Mouse (Mus musculus) liver, adult 2 months (tissue): ENCODE results near the gene Rbm14. TPM values are rescaled to one million over a fixed set of nuclear protein-coding genes. Genes with fewer than 3 reads are reported as not detected.

Experiments used
- DNase-seq: peaks from one replicate; pipeline ENCODE4 v3.0.0-alpha.2; 2011; ENCODE audit warnings: low read depth, low spot score; ENCODE audit errors: extremely low read depth
- H3K27ac ChIP-seq: fragments of 200-500 bp; replicated peaks from 2 replicates; pipeline ENCODE4 v1.5.1; 2012; ENCODE audit warnings: low read depth, mild to moderate bottlenecking, control low read depth, inconsistent platforms, low read length; ENCODE audit not compliant: insufficient read depth
- H3K27me3 ChIP-seq: fragments of 200-500 bp; 2 replicates; pipeline ENCODE4 v1.6.1; 2012; ENCODE audit warnings: mild to moderate bottlenecking, moderate library complexity, low read length, inconsistent platforms; ENCODE audit not compliant: control insufficient read depth, insufficient read depth
- H3K36me3 ChIP-seq: fragments of 200-500 bp; 2 replicates; pipeline ENCODE4 v1.6.1; 2012; ENCODE audit warnings: low read length, inconsistent platforms; ENCODE audit not compliant: control insufficient read depth, insufficient read depth
- H3K4me1 ChIP-seq: fragments of 200-500 bp; 2 replicates; pipeline ENCODE4 v1.6.1; 2011; ENCODE audit warnings: low read length; ENCODE audit not compliant: control insufficient read depth, insufficient read depth
- H3K4me3 ChIP-seq: fragments of 200-500 bp; 2 replicates; pipeline ENCODE4 v1.5.1; 2011; ENCODE audit warnings: low read depth, mild to moderate bottlenecking, control low read depth, low read length, moderate library complexity; ENCODE audit not compliant: insufficient read depth
- H3K79me2 ChIP-seq: fragments of 200-500 bp; 2 replicates; pipeline ENCODE4 v1.6.1; 2012; ENCODE audit warnings: inconsistent platforms, mild to moderate bottlenecking, low read length, moderate library complexity; ENCODE audit not compliant: control insufficient read depth, insufficient read depth
- H3K9ac ChIP-seq: fragments of 200-500 bp; 2 replicates; pipeline ENCODE4 v1.6.1; 2012; ENCODE audit warnings: low read depth, mild to moderate bottlenecking, control low read depth, inconsistent platforms, low read length
- CTCF ChIP-seq: fragments of 200-500 bp; IDR thresholded peaks from 2 replicates; pipeline ENCODE4 v1.5.1; 2011; ENCODE audit warnings: low read depth, low read length, control low read depth
- POLR2A ChIP-seq: fragments of 200-500 bp; IDR thresholded peaks from 2 replicates; pipeline ENCODE4 v1.6.1; 2011; ENCODE audit warnings: low read length, control low read depth; ENCODE audit not compliant: insufficient read depth; ENCODE audit errors: extremely low read depth
- WGBS: fragments of 180-500 bp; shearing (Covaris S2); methylation state at CpG from one replicate; pipeline ENCODE4 v1.1.7; 2018; 5-methylcytosine and 5-hydroxymethylcytosine counted together
- polyA plus RNA-seq: library from polyadenylated mRNA; depleted of rRNA; stranded (reverse); fragments of >200 nt; gene quantifications from 2 replicates; pipeline ENCODE4 v1.2.3, GENCODE M21; 2012
- total RNA-seq: library from RNA; depleted of rRNA; stranded (reverse); fragments of >200 nt; gene quantifications from 2 replicates; pipeline ENCODE4 v1.2.3, GENCODE M21; 2014

Rbm14 gene
- total and polyA plus RNA-seq, 2 experiments, result 9.0 to 26.1 TPM

DNA sequence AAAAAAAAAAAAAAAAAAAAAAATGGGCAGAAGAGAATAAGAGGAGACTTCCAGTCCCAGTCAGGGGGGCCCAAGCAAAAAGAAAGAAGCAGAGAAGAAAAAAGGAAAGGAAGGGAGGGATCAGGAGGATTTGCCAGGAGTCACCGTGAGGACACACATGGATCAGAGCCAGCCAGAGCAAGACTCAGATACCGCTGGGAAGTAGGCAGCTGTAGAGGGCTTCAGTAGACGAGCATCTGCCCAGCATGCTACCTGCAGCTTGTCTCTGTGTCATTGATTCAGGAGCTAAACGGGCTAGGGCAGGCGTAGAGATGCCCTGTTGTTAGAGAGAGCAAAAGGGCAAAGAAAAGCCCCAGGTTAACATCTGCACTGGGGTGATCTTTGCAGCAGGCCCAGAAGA lies 38.8 kb upstream of the Rbm14 start:
- DNase-seq, result no peak
- Histone ChIP-seq H3K4me3 (no peak overlapping the region), H3K9ac (no peak overlapping the region), H3K79me2 (no peaks in the 10 kb centered on the region; the same call in 1 of the 2 replicates), H3K4me1 (peaks cover 3% of the 10 kb centered on the region; the same call in 1 of the 2 replicates), H3K27me3 (no peaks in the 10 kb centered on the region), H3K36me3 (no peaks in the 10 kb centered on the region), H3K27ac (no peak overlapping the region)
- WGBS, result 49% methylated on average over 5 of the region's 5 CpGs
- no peak for TF ChIP-seq POLR2A
- no peak for TF ChIP-seq CTCF

GRCm38 (mm10) chr19:4849800-4850199 lies 38.4 kb upstream of the Rbm14 start:
- Histone ChIP-seq H3K4me3 (no peak overlapping the region), H3K79me2 (no peaks in the 10 kb centered on the region; the same call in 1 of the 2 replicates), H3K27me3 (no peaks in the 10 kb centered on the region), H3K9ac (no peak overlapping the region), H3K27ac (no peak overlapping the region), H3K36me3 (no peaks in the 10 kb centered on the region), H3K4me1 (peaks cover 3% of the 10 kb centered on the region; the same call in 1 of the 2 replicates)
- WGBS, result 88% methylated on average over 4 of the region's 4 CpGs
- DNase-seq, result no peak
- TF ChIP-seq POLR2A (no peak), CTCF (no peak)

GRCm38 (mm10) chr19:4847490-4847889 lies 36.1 kb upstream of the Rbm14 start:
- 24% methylated on average over 7 of the region's 7 CpGs for WGBS
- H3K4me1 ChIP-seq, result no peaks in the 10 kb centered on the region
- no peak overlapping the region for H3K4me3 ChIP-seq
- H3K36me3 ChIP-seq, result no peaks in the 10 kb centered on the region
- H3K27me3 ChIP-seq, result no peaks in the 10 kb centered on the region
- H3K9ac ChIP-seq, result no peak overlapping the region
- H3K27ac ChIP-seq, result no peak overlapping the region
- H3K79me2 ChIP-seq, result no peaks in the 10 kb centered on the region; the same call in 1 of the 2 replicates
- TF ChIP-seq CTCF (peak; percentile 77), POLR2A (no peak)
- DNase-seq, result peak; percentile 68

DNA sequence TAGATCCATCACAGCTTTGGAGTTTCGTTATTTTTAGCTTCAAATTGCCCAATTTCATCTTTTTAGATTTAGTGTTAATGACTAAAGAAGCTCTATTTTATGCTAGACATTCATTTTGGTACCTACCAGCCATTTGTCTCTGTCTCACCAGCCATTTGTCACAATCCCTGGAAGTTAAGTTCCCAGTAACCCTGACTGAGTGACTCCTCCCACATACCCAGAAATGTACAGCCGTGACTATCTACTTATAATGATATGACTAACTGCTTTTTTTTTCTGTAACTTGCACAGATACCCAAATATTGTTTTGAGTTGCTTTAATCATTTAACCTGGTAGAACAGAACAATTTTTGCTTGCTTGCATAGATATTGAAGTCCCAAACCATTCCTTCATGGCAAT lies 34.4 kb upstream of the Rbm14 start:
- H3K27ac ChIP-seq, result no peak overlapping the region
- no peaks in the 10 kb centered on the region; the same call in 1 of the 2 replicates for H3K79me2 ChIP-seq
- H3K27me3 ChIP-seq, result no peaks in the 10 kb centered on the region
- H3K4me3 ChIP-seq, result no peak overlapping the region
- 59% methylated on average over 2 of the region's 2 CpGs for WGBS
- no peaks in the 10 kb centered on the region for H3K4me1 ChIP-seq
- TF ChIP-seq CTCF (no peak), POLR2A (no peak)
- no peaks in the 10 kb centered on the region for H3K36me3 ChIP-seq
- H3K9ac ChIP-seq, result no peak overlapping the region
- no peak for DNase-seq

- DNase-seq, result no peak
- Histone ChIP-seq H3K9ac (no peak overlapping the region), H3K36me3 (no peaks in the 10 kb centered on the region), H3K4me3 (no peak overlapping the region), H3K4me1 (peaks cover 2% of the 10 kb centered on the region; the same call in 1 of the 2 replicates), H3K27ac (no peak overlapping the region), H3K27me3 (no peaks in the 10 kb centered on the region), H3K79me2 (peaks cover 4% of the 10 kb centered on the region; the same call in 1 of the 2 replicates)
- no peak for TF ChIP-seq POLR2A
- no peak for TF ChIP-seq CTCF
- 42% methylated on average over 2 of the region's 2 CpGs for WGBS
These were observed 31.2 kb upstream of the Rbm14 start for GRCm38 (mm10) chr19:4842611-4843010.

DNA sequence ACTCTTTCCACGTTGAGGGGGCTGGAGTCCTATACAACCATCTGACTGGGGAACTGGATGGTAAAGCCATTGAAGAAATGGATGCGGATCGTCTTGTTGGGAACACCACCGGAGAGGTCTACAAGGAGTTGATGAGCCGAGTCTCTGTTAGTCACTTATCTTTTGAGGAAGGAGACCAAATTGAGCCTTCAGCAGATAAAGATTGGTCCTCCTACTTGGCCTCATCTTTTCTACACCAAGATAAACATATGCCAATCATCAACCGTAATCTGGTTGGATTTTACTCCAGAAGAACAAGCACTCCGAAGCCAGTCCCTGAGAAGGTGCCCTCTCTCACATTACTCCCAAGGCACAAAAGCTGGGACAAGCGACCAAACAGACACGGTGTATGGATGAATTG lies 29.4 kb upstream of the Rbm14 start:
- Histone ChIP-seq H3K36me3 (no peaks in the 10 kb centered on the region), H3K79me2 (peaks cover 4% of the 10 kb centered on the region; the same call in 1 of the 2 replicates), H3K4me1 (peaks cover 9% of the 10 kb centered on the region; the same call in 1 of the 2 replicates), H3K9ac (no peak overlapping the region), H3K27ac (no peak overlapping the region), H3K27me3 (no peaks in the 10 kb centered on the region), H3K4me3 (no peak overlapping the region)
- no peak for DNase-seq
- TF ChIP-seq CTCF (no peak), POLR2A (no peak)
- WGBS, result 80% methylated on average over 9 of the region's 9 CpGs
